Mouse (Mus musculus) cortical plate, adult 2 months (tissue): ENCODE measurements around the gene Arl2.

Experiments
- CTCF ChIP-seq: fragments of 200-500 bp; IDR thresholded peaks from 2 replicates; pipeline ENCODE4 v1.5.1; 2011; ENCODE audit warnings: mild to moderate bottlenecking, control low read depth, low read length; ENCODE audit not compliant: insufficient read depth; ENCODE audit errors: extremely low read depth
- POLR2A ChIP-seq: fragments of 200-500 bp; IDR thresholded peaks from 2 replicates; pipeline ENCODE4 v1.6.1; 2011; ENCODE audit warnings: mild to moderate bottlenecking, low read length, control low read depth; ENCODE audit not compliant: insufficient read depth; ENCODE audit errors: extremely low read depth

DNA sequence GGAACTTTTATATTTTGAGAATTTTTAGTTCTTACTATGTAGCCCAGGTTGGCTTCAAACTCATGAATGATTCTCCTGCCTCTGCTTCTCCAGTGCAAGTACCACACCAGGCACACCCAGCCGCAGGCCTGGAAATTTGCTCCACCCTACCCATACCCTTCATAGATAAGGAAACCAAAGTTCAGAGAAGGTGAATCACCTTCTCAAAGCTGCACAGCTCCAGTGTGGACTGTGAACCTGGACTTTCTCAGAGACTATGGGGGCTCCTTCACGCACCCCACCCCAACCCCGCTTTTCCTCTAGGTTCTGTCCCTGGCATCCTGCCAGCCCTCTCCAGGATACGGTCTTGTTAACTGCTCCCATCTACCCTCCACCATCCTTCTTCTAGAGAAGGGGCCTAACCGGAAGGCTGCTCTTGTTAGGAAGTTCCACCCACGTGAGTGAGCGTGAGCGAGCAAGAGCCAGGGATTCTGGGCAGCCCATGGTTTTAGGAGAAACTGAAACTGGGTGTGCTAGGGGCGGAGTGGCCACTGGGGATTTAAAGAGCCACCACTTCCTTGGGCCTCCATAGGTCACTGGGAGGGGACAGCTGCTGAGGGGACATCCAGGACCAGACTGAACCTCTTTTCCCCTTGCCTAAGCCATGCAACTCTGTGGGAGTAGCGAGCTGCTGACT lies 22.7 kb upstream of the Arl2 start:
- TF ChIP-seq CTCF (no peak), POLR2A (no peak)
